Mouse (Mus musculus): Measurements from ENCODE around the gene Mtcl1. TPM values are rescaled to one million over a fixed set of nuclear protein-coding genes. Genes with fewer than 3 reads are reported as not detected.

Mtcl1 gene
- total RNA-seq, 2 experiments from 2014 or later, result 30.7 to 37.8 TPM

DNA sequence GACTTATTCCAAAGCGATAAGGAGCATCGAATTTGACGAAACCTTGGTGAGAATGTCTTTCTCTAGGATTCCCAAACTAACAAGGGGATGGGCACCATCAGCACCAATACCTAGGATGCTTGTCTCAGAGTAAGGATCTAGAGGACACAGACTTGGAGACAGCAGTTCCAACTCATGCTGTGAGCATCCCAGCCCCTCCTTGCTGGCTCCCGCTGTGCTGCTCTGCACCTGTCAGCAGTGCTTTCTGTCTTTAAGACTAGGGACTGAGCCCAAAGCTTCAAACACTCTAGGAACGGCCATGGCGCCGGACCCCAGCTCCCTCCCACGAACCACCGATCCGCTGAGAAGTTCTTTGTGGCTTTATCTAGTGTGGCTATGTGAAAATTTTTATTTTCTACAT lies 114.0 kb downstream of the Mtcl1 start:
- no peak for DNase-seq (ENCODE audit: extremely low spot score in 1 of 2, low spot score in 1 of 2)

DNA sequence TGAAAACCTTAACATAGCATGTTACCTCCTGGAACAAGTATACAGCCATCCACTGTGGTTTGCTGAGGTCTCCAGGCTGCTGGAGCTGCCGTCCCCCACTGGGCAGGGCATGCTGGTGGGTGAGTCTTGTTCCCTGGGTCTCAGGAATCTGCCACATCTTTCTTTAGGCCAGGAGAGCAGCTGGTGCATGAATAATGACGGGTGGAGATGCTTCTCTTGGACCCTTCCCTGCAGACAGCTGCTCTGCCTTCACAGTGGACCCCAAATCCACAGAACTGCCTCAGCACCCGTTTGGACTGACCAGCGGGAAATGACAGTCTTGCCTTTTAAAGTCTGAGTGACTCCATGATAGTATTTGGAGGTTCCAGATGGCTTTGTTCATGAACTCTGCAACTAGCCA lies 114.7 kb downstream of the Mtcl1 start:
- DNase-seq (ENCODE audit: extremely low spot score in 1 of 2, low spot score in 1 of 2), result no peak

DNA sequence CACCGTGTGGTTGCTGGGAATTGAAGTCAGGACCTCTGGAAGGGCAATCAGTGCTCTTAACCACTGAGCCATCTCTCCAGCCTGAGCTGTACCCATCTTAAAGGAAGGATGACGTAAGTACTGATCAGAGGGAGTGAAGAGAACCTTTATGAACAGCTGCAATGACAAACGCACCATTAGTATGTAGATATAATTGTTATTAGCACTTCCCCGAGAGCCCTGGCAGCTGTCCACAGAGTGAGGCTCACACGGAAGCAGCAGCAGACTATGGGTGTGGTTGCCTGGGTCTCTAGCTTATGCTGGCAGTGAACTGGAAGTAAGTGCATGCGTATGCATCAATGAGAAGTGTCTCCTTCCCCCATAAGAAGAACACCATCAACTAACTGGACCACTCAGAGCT lies 118.3 kb downstream of the Mtcl1 start:
- DNase-seq (ENCODE audit: extremely low spot score in 1 of 2, low spot score in 1 of 2), result no peak

DNA sequence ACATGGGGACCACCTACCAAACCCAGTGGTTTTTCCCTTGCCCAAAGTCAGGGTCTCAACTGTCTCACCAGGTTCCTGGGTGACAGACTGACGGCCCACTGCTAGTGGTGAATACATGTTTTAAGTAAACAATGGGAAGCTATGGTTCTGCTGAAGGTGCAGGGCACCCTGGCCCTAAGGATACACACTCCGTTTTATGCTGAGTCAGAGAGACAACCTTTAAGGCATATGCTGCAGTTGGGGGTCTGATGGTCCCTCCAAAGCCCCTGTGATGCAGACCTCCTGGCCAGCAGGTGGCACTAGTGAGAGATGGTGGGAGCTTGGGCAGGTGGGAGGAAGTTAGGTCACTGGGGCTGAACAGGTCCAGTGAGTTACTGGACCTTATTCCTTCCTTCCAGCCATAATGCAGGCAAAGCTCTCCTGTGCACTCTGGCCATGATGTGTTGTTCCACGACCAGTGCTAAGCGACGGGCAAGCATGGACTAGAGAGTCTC lies 123.0 kb downstream of the Mtcl1 start:
- no peak for DNase-seq (ENCODE audit: extremely low spot score in 1 of 2, low spot score in 1 of 2)

DNA sequence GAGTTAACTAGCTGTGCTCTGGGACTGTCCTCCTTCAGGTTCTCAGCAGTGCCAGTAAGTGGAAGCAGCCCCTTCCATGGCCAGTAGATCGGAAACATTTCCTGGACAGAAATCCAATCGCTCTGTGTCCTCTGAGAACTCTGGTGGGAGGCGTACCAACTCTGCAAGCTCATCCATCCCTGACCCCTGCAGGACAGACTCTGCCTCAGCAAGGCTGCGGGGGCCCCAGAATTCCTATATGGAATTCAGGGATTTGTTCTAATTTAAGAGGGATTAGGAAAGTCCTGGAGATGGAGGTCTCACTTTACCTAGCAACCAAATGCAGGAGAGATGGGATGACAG lies 123.4 kb downstream of the Mtcl1 start:
- DNase-seq (ENCODE audit: extremely low spot score in 1 of 2, low spot score in 1 of 2), result no peak

DNA sequence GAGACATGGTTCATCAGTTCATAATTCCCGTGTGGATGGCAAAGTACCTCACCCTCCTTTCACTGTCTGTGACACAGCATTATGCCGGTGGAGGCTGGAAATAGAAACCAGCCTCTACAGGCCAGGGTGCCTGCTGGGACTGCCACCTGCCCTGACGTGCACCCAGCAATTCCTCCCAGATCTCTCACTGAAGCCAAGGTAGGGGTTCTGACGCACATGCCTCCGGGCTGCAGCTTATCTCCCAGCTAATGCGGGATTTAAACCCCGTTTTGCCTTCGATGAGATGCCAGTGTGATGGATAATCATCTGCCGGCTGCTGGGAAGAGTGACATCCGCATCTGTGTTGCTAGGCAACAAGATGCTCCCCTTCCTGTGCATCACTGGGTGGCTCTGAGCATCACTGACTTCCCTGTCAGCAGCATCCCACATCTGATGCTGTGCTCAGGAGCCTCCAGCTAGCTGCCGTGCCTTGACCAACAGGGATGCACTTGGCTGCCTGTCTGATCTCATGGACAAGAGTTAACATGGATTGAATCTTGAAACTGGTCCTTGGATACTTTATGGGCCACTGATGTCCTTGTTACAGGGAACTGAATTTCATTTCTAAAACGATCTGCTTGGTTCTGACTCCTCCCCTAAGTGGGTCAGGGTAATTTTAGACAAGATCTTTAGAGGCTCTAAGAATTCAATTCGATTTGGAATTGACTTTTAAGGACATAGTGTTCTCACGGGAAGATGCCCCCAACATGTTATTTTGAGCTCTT lies 123.9 kb downstream of the Mtcl1 start:
- peak; percentile 38 to 44 for DNase-seq (ENCODE audit: extremely low spot score in 1 of 2, low spot score in 1 of 2)

DNA sequence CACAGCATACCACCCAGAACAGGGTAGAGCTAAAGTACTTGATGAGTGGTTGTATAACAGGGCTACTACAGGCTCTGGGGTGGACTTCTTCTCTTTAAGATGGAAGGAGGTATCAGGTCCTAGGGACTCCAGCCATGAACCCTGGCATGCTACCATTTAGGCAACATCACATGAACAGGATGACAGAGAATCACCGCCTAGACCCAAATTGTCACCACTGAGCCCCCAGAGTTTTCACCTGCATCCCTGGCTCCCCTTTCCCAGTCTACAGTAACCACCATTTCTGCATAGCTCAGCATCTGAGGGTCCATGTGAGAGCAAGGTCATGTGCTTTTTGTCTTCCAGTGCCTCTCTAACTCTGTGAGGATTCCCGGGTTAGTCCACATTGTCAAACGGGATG lies 124.7 kb downstream of the Mtcl1 start:
- no peak for DNase-seq (ENCODE audit: extremely low spot score in 1 of 2, low spot score in 1 of 2)

DNA sequence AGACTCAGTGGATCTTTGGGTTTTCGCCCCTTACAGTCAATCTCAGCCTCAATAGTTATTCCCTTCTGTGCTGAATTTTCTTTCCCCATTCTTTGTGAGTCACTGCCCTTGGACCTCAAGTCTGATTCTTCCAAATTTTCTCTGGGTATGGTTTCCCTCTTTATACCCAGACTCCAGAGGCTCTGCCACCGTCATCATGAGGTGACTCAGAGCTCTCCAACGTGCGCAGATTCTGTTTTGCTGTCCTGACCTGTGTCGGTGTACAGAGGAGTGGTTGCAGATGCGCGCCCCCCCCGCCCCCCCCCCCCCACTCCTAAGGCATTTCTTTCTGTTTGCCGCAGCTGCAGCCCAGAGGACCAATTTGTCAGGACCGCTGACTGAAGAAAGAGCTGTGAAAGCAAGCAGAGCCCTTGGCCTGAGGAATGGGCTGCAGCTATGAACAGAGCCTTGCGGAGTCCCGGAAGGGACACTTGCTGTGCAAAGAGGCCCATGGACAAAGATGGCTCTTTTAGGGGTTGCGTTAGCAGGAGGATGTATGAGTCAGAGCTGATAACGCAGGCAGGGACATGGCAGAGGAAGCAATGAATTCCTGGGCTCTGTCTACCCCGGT lies 126.8 kb downstream of the Mtcl1 start:
- DNase-seq (ENCODE audit: extremely low spot score in 1 of 2, low spot score in 1 of 2), result no peak

DNA sequence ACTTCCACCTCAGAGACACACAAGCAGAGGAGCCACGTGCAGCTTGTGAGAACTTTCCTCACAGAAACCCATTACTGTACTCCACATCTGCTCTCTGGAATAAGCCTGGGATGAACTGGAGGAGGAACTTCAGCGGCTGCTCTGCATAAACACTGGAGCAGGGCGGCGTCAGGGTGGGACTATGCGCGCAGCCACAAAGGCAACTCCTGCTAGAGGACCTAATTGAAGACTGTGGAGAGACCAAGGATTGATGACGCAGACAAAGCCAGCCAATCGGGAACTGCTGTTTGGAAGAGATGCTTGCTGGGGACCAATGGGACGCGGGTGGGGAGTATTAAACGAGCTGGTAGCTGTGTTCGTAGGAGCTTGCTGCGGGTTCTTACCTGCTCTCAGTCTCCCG lies 127.6 kb downstream of the Mtcl1 start:
- DNase-seq (ENCODE audit: extremely low spot score in 1 of 2, low spot score in 1 of 2), result no peak

DNA sequence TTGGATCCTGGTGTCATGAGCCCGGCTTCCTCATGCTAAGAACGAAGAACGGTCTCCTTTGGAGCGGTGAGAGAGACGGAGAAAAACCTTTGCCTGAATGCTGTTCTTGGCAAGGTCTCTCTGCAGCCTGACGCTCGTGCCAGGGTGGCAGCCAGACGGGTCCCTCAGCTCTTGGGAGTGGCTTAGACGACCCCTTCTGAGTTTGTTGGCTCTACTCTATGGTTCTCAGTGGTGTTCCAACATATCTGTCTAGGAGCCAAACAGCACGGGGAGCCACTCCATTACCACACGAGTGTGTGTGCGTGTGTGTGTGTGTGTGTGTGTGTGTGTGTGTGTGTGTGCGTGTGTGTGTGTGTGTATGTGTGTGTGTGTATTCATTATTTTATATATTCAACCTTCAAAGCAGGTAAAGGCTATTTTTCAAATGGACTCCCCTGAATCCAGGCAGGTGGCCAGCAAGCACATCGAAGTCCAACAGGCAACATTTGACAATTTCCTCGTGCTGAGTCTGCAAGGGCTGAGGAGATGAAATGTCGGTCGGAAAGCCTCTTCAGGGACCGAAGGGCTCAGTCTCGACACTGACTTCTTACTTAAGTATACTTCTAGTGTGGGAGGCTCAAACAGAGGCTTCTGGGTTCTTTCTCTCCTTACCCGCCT lies 128.7 kb downstream of the Mtcl1 start:
- no peak for DNase-seq (ENCODE audit: extremely low spot score in 1 of 2, low spot score in 1 of 2)

DNA sequence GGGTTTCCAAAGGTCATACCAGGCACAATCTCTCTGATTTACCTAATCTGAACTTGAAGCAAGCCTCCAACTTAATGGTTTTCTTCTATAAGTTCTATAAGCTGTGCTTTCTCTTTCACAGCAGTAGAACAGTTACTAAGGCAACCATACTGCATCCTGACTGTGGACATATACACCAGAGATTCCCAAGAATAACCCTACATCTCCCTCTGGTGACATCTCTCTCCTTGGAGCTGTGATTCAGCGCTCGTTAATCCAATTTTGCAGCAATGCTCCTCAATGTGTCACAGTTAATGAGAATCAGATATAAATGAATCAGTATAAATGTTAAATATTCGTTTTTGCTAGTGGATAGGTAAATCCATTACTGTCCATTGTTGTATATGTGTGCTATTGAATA lies 131.5 kb downstream of the Mtcl1 start:
- no peak for DNase-seq (ENCODE audit: extremely low spot score in 1 of 2, low spot score in 1 of 2)

DNA sequence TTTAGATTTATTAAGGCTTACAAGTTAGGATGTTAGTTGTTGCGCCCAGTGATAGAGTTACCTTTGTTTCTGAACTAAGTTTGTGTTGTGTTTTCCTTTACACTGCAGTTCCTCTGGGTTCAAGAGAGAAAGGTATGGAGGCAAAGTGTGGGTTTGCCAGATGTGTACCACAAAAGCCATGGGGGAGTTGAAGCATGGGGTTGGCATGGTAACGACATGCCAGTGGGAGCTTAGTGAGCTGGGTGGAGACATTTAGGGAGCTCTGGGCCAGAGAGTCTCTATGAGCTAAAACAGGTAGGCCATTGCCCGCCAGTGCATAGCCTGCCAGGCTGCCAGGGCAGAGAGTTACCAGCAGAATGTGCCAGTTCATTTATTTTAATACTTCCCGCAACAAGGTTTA lies 132.0 kb downstream of the Mtcl1 start:
- DNase-seq (ENCODE audit: extremely low spot score in 1 of 2, low spot score in 1 of 2), result no peak

DNA sequence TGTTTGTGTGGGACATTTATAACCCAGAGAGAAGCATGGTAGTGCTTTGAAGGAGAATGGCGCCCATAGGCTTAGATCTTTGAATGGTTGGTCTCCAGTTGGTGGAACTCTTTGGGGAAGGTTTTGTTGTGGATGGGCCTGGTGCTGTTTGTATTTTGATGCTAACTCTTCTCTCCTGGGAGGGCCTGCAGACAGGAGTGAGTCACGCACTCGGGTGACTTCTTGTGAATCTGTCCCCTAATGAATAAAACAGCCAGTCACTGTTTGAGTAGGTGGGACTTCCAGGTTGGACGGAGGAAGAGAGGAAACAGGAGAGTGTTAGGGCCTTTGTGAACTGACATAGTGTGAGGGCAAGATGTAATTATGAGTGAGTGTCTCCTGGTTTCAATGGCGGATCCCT lies 132.4 kb downstream of the Mtcl1 start:
- no peak for DNase-seq (ENCODE audit: extremely low spot score in 1 of 2, low spot score in 1 of 2)

DNA sequence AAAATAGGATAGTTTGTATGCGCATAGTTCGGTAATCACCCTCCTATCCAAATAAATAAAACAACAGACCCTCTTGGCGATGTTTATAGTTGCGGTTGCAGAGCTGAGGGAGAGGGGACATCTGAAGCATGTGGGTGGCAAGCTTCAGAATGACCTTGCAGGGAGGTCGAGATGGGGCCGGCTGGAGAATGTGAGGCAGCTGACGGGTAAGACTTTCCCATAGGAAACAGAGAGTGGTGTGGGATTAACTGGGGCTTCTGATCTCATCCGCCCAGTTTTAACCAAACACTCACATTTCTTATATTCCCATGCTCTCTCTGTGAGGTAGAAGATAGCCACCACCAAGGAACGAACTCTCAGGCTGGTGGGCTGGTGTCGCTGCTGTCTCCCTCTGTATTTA lies 134.1 kb downstream of the Mtcl1 start:
- DNase-seq (ENCODE audit: extremely low spot score in 1 of 2, low spot score in 1 of 2), result no peak

DNA sequence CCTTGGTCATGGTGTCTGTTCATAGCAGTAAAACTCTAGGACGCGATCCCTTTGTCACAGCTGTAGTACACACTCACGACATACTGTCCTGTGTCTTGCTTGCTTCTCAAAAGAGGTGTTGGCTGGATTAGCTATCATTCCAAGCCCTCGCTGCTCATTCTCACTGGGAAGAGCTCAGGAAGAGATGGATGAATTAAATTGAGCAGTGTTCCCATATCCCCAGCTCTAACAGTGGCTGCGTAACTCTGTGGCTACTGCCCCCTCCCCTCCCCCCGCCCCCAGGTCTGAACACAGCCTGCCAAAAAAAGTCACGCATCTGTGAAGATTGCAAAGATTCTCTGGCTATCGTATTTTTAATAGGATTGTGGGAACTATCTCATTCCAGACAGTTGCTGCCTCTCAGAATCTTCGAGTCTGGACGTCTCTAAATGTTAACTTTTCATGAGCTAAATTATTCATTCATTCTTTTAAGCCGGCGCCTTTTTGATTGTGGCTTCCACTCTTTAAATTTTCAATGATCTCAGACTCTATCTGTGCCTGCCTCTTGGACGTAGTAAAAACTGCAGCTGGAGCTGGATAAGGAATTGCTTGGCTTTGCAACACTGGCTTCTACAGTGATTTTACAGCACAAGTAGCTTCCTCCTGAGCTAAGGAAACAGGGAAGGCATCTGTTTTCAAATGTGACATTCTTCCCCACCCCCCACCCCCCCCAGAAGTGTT lies 134.8 kb downstream of the Mtcl1 start:
- DNase-seq (ENCODE audit: extremely low spot score in 1 of 2, low spot score in 1 of 2), result no peak

DNA sequence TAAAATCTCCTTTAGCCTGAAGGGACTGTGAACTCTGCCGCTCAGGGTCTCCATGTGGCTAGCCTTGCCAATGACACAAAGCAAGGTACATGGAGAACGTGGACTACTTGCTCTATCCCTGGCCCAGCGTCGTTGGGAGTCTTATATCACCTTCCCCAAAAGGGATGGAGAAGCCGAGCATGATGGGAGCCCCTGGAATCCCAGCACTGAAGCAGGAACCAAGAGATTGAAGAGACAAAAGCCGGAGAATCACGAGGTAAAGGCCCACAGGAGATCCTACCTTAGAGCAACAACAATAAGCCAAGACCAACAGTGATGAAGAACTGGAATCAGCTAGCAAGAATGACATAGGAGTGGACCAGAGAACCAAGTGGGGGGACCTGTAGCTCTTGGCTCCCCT lies 147.6 kb downstream of the Mtcl1 start:
- DNase-seq (ENCODE audit: extremely low spot score in 1 of 2, low spot score in 1 of 2), result no peak

DNA sequence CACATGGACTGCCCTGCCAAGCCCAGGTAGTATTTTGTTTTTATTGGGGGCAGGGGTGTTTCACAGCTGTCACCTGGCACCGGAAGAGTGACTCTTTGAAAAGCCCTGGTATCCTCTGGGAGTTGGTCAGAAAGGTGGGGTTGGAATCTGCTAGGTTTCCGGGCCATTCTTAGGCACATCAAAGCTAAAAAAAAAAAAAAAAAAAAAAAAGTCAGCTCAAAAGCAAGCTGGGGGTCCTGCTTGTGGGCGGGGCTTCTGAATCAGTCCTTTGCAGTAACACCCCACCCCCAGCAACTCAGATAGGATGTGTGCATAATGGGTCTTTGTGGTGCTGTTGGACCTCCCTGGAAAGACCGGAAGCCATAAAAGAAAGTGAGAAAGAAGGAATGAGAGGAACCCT lies 148.3 kb downstream of the Mtcl1 start:
- DNase-seq (ENCODE audit: extremely low spot score in 1 of 2, low spot score in 1 of 2), result no peak

DNA sequence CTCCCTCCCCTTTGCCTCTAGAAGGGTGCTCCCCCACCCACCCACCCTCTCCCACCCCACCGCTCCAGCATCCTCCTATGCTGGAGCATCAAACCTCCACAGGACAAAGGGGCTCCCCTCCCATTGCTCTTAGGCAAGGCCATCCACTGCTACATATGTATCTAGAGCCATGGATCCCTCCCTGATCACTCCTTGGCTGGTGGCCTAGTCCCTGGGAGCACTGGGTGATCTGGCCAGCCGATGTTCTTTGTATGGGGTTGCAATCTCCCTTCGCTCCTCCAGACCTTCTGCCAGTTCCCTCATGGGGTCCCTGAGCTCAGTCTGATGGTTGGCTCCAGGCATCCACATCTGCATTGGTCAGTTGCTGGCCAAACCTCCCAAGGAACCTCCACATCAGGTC lies 151.8 kb downstream of the Mtcl1 start:
- no peak for DNase-seq (ENCODE audit: extremely low spot score in 1 of 2, low spot score in 1 of 2)

DNA sequence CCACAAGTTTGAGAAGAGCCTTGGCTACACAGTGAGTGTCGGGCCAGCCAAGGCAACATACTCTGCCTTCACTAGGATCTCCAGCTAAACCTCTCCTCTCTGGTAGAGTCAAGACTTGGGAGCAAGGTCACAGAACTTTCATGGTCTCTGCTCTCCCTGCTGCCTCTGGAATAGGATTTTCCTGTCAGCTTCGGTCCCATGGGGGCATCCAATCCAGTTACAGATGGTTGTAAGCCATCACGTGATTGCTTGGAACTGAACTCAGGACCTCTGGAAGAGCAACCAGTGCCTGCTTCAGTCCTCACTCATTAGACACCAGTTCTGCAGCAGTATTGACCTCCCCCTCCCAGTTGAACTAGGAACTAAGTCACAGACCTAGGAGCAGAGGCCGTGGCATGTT lies 156.0 kb downstream of the Mtcl1 start:
- DNase-seq (ENCODE audit: extremely low spot score in 1 of 2, low spot score in 1 of 2), result no peak

DNA sequence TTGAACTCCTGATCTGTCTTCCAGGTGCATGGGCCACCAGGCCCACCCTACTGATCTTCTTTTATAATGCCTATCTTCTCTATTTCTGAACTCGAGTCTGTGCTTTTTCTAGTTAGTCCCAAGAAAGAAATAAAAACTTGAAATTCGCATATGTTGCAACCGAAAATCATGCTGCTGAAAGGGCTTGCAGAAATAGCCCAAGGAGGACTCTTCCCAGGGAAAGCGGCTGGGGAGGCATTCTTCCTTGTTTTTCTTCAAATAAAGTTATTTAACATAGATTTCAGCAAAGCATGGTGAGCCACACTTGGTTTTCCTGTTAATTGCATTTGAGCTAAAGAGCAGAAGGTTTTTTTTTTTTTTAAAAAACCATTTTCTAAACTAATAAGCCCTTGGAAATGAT lies 159.7 kb downstream of the Mtcl1 start:
- no peak for DNase-seq (ENCODE audit: extremely low spot score in 1 of 2, low spot score in 1 of 2)
